Mouse (Mus musculus): ENCODE results near the gene Psph. TPM values are rescaled to one million over a fixed set of nuclear protein-coding genes. Genes with fewer than 3 reads are reported as not detected.
"Not testable (repeated sequence)": the region's sequence is repeated elsewhere in the genome, so short reads cannot be mapped to it uniquely, and the experiment has no call there.

The Psph gene
- 35.2 and 42.4 TPM in 2 replicates for polyA plus RNA-seq (2015; fragmentation: Nextera tagmentation; extraction: Ambion mirVana)

DNA sequence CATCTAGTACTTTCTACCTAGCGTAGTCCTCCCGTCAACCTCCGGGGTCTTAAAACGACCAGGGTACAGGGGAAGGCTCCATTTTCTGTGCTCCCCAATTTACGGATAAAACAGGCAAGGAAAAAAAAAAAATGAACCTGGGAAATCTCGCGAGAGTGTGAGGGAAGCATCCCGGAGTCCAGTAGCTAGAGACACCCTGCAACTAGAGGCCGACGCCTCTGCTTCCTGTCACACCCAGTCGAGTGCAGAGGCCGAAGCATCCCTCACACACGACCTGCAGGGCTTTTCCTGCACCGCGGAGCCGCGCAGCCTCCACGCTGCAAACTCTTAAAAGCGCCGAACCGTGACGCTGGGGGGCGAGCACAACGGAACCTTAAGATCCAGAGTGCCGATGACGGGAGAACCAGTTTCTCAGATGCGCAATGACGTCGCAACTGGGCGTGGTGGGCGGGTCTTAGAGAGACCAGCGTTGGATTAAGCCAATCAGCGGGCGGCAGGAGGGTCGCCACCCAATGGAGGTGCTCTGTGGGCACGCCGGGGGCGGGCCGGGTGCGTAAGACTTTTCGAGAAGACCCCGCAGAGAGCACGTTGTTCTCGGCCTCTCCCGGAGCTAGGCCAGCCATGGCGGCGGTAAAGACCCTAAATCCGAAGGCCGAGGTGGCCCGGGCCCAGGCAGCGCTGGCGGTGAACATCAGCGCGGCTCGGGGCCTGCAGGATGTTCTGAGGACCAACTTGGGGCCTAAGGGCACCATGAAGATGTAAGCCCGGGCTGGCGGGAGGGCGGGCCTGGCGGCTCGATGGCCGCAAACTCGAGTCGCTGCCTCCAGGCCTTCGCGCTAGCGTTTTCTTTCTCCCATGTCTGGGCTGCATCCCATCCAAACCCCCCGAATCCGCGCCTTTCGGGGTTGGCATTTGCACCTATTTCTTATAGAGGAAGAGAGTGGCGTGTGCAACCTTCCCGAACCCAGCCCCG, at the start of gene Psph:
TSS of gene Psph (minus strand) at position 632 of the 973 bp plus-strand sequence.
- Histone ChIP-seq H3K36me3 (ENCODE audit: control insufficient read depth, insufficient read depth, low read length) (peaks cover 22% of the 10 kb centered on the region), H3K4me2 (ENCODE audit: low read length) (peak within 1 kb of the TSS; percentile 75), H3K4me1 (ENCODE audit: control insufficient read depth, insufficient read depth, low read depth, low read length) (peaks cover 17% of the 10 kb centered on the region), H3K27ac (ENCODE audit: low read depth, low read length) (peak within 1 kb of the TSS; percentile 99), H3K27me3 (replicated peaks; ENCODE audit: control insufficient read depth, insufficient read depth, low read length) (no peaks in the 10 kb centered on the region), H3K9ac (ENCODE audit: low read depth, low read length) (peak within 1 kb of the TSS; percentile 98), H3K4me3 (ENCODE audit: low read length) (peak within 1 kb of the TSS; percentile 96), H3K9me3 (ENCODE audit: control insufficient read depth, low read length) (no peaks in the 10 kb centered on the region)
- WGBS: under 1% methylated on average over 73 of the region's 73 CpGs
- ATAC-seq: peak; percentile 99

GRCm38 (mm10) chr5:129790591-129790990, 3.3 kb upstream of the Psph start:
- H3K27ac ChIP-seq (ENCODE audit: low read depth, low read length); H3K4me2 ChIP-seq (ENCODE audit: low read length); H3K9ac ChIP-seq (ENCODE audit: low read depth, low read length); H3K9me3 ChIP-seq (ENCODE audit: control insufficient read depth, low read length); ATAC-seq; H3K4me3 ChIP-seq (ENCODE audit: low read length); H3K27me3 ChIP-seq (replicated peaks; ENCODE audit: control insufficient read depth, insufficient read depth, low read length): not testable (repeated sequence)
- Histone ChIP-seq H3K36me3 (ENCODE audit: control insufficient read depth, insufficient read depth, low read length) (peaks cover 41% of the 10 kb centered on the region), H3K4me1 (ENCODE audit: control insufficient read depth, insufficient read depth, low read depth, low read length) (peaks cover 17% of the 10 kb centered on the region)
- 96% methylated on average over 7 of the region's 8 CpGs for WGBS

DNA sequence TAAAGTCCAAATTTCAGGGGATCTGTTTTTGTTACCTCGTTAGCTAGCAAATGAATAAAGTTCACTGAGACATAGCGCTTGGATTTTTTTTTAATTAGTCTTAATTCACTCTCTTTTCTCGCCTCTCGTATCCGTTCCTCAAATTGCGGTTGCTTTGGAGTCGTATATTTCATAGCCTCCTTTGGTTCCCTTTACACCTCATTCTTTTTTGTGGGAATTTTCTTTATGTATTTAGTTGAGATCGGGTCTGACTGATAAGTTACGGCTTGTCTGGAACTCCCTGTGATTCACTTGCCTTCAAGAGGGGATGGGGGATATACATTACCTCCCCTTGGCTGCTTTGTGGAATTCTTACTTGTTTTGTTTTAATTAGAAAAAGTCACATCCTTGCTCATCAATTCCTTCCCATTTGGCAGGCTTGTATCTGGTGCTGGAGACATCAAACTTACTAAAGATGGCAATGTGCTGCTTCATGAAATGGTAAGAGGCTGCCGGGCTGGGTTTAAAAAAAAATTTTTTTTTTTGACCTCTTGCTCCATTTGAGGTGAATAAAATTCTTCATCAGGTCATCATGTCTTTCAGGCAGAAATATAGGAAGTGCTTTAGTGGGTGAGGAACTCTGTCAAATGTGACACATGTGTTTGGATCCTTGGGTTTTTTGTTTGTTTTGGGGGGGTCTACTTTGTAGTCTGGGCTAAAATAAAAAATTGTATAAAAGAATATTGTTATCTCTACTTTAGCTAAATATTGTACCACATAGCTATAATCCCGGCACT, 757 bp upstream of the Psph start:
- peak overlapping the region; percentile 98 for H3K9ac ChIP-seq (ENCODE audit: low read depth, low read length)

GRCm38 (mm10) chr5:129786161-129786560, 1.1 kb downstream of the Psph start:
- Histone ChIP-seq H3K27me3 (replicated peaks; ENCODE audit: control insufficient read depth, insufficient read depth, low read length) (no peaks in the 10 kb centered on the region), H3K4me1 (ENCODE audit: control insufficient read depth, insufficient read depth, low read depth, low read length) (peaks cover 17% of the 10 kb centered on the region)
- WGBS: 75% methylated on average over 6 of the region's 6 CpGs

More for the DNA sequence above, 757 bp upstream of the Psph start:
- peak overlapping the region; percentile 99 for H3K27ac ChIP-seq (ENCODE audit: low read depth, low read length)
- 13% methylated on average over 11 of the region's 11 CpGs for WGBS
- H3K4me3 ChIP-seq (ENCODE audit: low read length): peak overlapping the region; percentile 96
- no peaks in the 10 kb centered on the region for H3K9me3 ChIP-seq (ENCODE audit: control insufficient read depth, low read length)
- peak overlapping the region; percentile 75 for H3K4me2 ChIP-seq (ENCODE audit: low read length)
- no peak for ATAC-seq
- no peaks in the 10 kb centered on the region for H3K27me3 ChIP-seq (replicated peaks; ENCODE audit: control insufficient read depth, insufficient read depth, low read length)
- H3K36me3 ChIP-seq (ENCODE audit: control insufficient read depth, insufficient read depth, low read length): peaks cover 29% of the 10 kb centered on the region
- peaks cover 17% of the 10 kb centered on the region for H3K4me1 ChIP-seq (ENCODE audit: control insufficient read depth, insufficient read depth, low read depth, low read length)

DNA sequence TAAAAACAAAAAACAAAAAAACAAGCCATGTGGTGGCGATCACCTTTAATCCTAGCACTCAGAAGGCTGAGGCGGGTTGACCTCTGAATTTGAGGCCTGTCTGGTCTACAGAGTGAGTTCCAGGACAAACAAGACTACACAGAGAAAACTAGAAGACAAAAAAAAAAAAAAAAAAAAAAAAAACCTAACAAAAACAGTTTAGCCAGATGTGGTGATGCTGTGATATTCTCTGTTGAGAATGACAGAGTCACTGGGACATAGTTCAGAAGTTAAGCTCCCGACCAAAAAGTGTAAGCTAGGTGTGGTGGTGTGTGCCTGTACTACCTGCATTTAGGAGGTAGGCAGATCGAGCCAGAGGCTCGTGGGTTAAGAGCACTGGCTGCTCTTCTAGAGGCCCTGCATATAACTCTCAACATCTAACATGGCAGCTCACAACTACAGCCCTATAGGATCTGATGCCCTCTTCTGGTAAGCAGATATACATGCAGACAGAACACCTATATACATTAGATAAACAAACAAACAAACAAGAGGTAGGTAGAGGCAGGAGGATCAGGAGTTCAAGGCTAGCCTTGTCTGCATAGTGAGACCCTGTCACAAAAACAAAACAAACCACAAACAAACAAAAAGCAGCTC, 1.9 kb downstream of the Psph start:
- Histone ChIP-seq H3K9me3 (ENCODE audit: control insufficient read depth, low read length) (no peaks in the 10 kb centered on the region), H3K9ac (ENCODE audit: low read depth, low read length) (no peak overlapping the region), H3K4me2 (ENCODE audit: low read length) (no peak overlapping the region), H3K27ac (ENCODE audit: low read depth, low read length) (no peak overlapping the region), H3K4me3 (ENCODE audit: low read length) (no peak overlapping the region), H3K27me3 (replicated peaks; ENCODE audit: control insufficient read depth, insufficient read depth, low read length) (no peaks in the 10 kb centered on the region), H3K36me3 (ENCODE audit: control insufficient read depth, insufficient read depth, low read length) (peaks cover 14% of the 10 kb centered on the region), H3K4me1 (ENCODE audit: control insufficient read depth, insufficient read depth, low read depth, low read length) (peaks cover 17% of the 10 kb centered on the region)
- 91% methylated on average over 5 of the region's 5 CpGs for WGBS
- ATAC-seq: no peak

More at GRCm38 (mm10) chr5:129786161-129786560, 1.1 kb downstream of the Psph start:
- H3K9ac ChIP-seq (ENCODE audit: low read depth, low read length): peak overlapping the region; percentile 87
- no peak for ATAC-seq
- H3K4me2 ChIP-seq (ENCODE audit: low read length): peak overlapping the region; percentile 70
- peak overlapping the region; percentile 99 for H3K27ac ChIP-seq (ENCODE audit: low read depth, low read length)
- H3K9me3 ChIP-seq (ENCODE audit: control insufficient read depth, low read length): no peaks in the 10 kb centered on the region
- H3K36me3 ChIP-seq (ENCODE audit: control insufficient read depth, insufficient read depth, low read length): peaks cover 16% of the 10 kb centered on the region
- H3K4me3 ChIP-seq (ENCODE audit: low read length): peak overlapping the region; percentile 96

DNA sequence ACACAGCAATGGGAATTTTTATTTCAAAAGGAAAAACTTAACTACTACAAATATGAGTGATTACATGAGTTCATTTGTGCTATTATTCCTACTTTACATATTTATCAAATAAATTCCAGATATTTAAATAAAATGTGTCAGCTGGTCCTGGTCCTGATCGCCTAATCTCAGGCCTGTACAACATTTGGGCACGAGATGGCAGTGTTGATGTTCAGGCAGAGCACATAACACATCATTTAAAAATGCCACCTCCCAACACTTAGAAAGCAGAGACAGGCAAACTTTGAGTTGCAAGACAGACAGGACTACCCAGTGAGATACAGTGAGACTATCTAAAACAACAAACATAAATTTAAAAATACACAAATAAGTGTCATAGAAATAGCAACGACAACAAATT, 5.0 kb downstream of the Psph start:
- H3K4me3 ChIP-seq (ENCODE audit: low read length): no peak overlapping the region
- no peaks in the 10 kb centered on the region for H3K9me3 ChIP-seq (ENCODE audit: control insufficient read depth, low read length)
- H3K27ac ChIP-seq (ENCODE audit: low read depth, low read length): no peak overlapping the region
- WGBS: 53% methylated on average over 3 of the region's 3 CpGs
- no peak overlapping the region for H3K9ac ChIP-seq (ENCODE audit: low read depth, low read length)
- ATAC-seq: no peak
- H3K4me2 ChIP-seq (ENCODE audit: low read length): no peak overlapping the region
- no peaks in the 10 kb centered on the region for H3K36me3 ChIP-seq (ENCODE audit: control insufficient read depth, insufficient read depth, low read length)
- no peaks in the 10 kb centered on the region for H3K27me3 ChIP-seq (replicated peaks; ENCODE audit: control insufficient read depth, insufficient read depth, low read length)
- H3K4me1 ChIP-seq (ENCODE audit: control insufficient read depth, insufficient read depth, low read depth, low read length): peaks cover 12% of the 10 kb centered on the region

DNA sequence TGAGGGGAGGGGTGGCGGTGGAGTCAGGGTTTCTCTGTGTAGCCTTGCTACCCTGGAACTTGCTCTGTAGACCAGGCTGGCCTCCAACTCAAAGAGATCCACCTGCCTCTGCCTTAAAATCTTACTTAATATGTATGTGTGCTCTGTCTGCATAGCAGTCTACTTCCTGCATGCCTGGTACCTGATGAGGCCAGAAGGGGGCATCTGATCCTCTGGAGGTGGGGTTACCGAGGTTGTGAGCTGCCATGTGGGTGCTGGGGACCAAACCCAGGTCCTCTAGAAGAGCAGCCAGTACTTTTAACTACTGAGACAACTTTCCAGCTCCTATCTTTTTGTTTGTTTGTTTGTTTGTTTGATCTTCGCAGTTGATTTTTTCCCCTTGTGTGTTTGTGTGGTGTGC, 7.1 kb downstream of the Psph start:
- Histone ChIP-seq H3K4me3 (ENCODE audit: low read length) (no peak overlapping the region), H3K4me2 (ENCODE audit: low read length) (no peak overlapping the region), H3K9ac (ENCODE audit: low read depth, low read length) (no peak overlapping the region), H3K9me3 (ENCODE audit: control insufficient read depth, low read length) (no peaks in the 10 kb centered on the region), H3K27me3 (replicated peaks; ENCODE audit: control insufficient read depth, insufficient read depth, low read length) (no peaks in the 10 kb centered on the region), H3K36me3 (ENCODE audit: control insufficient read depth, insufficient read depth, low read length) (no peaks in the 10 kb centered on the region), H3K27ac (ENCODE audit: low read depth, low read length) (no peak overlapping the region), H3K4me1 (ENCODE audit: control insufficient read depth, insufficient read depth, low read depth, low read length) (peaks cover 8% of the 10 kb centered on the region)
- WGBS: 92% methylated on average over 3 of the region's 3 CpGs
- no peak for ATAC-seq

DNA sequence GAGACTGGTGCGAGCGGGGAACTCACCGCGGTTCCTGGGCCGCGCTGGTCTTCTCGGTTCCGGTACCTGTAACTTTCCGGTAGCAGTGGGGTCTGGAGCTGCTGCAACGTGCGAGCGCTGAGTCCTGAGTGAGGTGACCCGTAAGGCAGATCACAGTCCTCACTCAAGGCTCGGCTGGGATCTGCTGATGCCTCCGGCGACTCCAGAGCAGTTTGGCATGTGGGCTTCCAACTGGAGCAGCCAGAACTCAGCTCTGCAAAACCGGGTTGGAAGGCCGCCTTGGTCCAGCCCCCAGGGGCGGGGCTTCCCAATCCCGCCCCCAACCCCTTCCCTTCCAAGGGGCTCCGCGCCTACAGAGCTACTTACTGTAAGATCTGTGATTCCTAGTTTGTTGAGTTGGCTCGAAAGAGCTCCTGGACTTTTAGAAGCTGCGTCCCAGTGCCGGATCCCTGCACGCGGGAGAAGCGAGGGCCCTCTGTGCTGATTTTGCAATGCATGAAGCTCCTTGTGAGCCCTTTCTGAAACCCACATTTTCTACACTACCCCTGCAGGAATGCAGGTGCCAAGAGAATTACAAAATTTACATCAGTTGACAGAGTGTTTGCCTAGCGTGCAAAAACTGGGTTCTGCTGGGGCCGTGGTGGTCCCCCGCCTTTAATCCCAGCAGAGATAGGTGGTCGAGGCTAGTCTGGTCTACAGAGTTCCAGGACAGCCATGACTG, 8.1 kb downstream of the Psph start:
- peak; percentile 97 for ATAC-seq
- 2% methylated on average over 32 of the region's 32 CpGs for WGBS

More for the DNA sequence above, 8.1 kb downstream of the Psph start:
- H3K4me1 ChIP-seq (ENCODE audit: control insufficient read depth, insufficient read depth, low read depth, low read length): peaks cover 8% of the 10 kb centered on the region
- no peaks in the 10 kb centered on the region for H3K27me3 ChIP-seq (replicated peaks; ENCODE audit: control insufficient read depth, insufficient read depth, low read length)
- no peaks in the 10 kb centered on the region for H3K36me3 ChIP-seq (ENCODE audit: control insufficient read depth, insufficient read depth, low read length)
- H3K27ac ChIP-seq (ENCODE audit: low read depth, low read length): peak overlapping the region; percentile 46; the same call in 1 of the 2 replicates
- no peaks in the 10 kb centered on the region for H3K9me3 ChIP-seq (ENCODE audit: control insufficient read depth, low read length)
- H3K4me3 ChIP-seq (ENCODE audit: low read length): peak overlapping the region; percentile 57
- H3K4me2 ChIP-seq (ENCODE audit: low read length): peak overlapping the region; percentile 96
- peak overlapping the region; percentile 68 for H3K9ac ChIP-seq (ENCODE audit: low read depth, low read length)
